Mouse (Mus musculus) kidney, postnatal 0 days (tissue): ENCODE results near the gene Eif2a. TPM values are rescaled to one million over a fixed set of nuclear protein-coding genes. Genes with fewer than 3 reads are reported as not detected.

Experiments used
- ATAC-seq: fragments of 200-750 bp; cut with Nextera tagmentation; replicated peaks from 2 replicates; pipeline ENCODE4 v1.8.0; 2017; ENCODE audit warnings: low read depth, moderate number of reproducible peaks, moderate TSS enrichment, moderate library complexity; ENCODE audit not compliant: low FRiP score
- DNase-seq: peaks from one replicate; pipeline ENCODE4 v3.0.0-alpha.2; 2016; ENCODE audit warnings: low spot score
- H3K27ac ChIP-seq: fragments of 300-500 bp; sonication (generic); 2 replicates; pipeline ENCODE4 v1.5.1; 2014; ENCODE audit warnings: mild to moderate bottlenecking
- H3K27me3 ChIP-seq: fragments of 300-500 bp; sonication (generic); 2 replicates; pipeline ENCODE4 v1.6.1; 2014; ENCODE audit warnings: low read length, mixed read lengths; ENCODE audit not compliant: insufficient read depth
- H3K36me3 ChIP-seq: fragments of 300-500 bp; sonication (generic); 2 replicates; pipeline ENCODE4 v1.6.1; 2014; ENCODE audit warnings: low read length, mixed read lengths; ENCODE audit not compliant: insufficient read depth
- H3K4me1 ChIP-seq: fragments of 300-500 bp; sonication (generic); replicated peaks from 2 replicates; pipeline ENCODE4 v1.6.1; 2014; ENCODE audit warnings: antibody characterized with exemption, low read length, mixed read lengths; ENCODE audit not compliant: insufficient read depth
- H3K4me2 ChIP-seq: fragments of 300-500 bp; sonication (generic); 2 replicates; pipeline ENCODE4 v1.6.1; 2014; ENCODE audit warnings: mild to moderate bottlenecking, low read length, moderate library complexity, mixed read lengths
- H3K4me3 ChIP-seq: fragments of 300-500 bp; sonication (generic); replicated peaks from 2 replicates; pipeline ENCODE4 v1.5.1; 2014; ENCODE audit warnings: low read depth, low read length
- H3K9ac ChIP-seq: fragments of 300-500 bp; sonication (generic); 2 replicates; pipeline ENCODE4 v1.6.1; 2014; ENCODE audit warnings: low read depth, low read length
- H3K9me3 ChIP-seq: fragments of 300-500 bp; sonication (generic); replicated peaks from 2 replicates; pipeline ENCODE4 v1.6.1; 2016; ENCODE audit warnings: low read length, inconsistent platforms, mixed read lengths
- CTCF ChIP-seq: IDR thresholded peaks from 2 replicates; pipeline ENCODE4 v1.5.1; 2016; ENCODE audit warnings: antibody characterized with exemption, low read depth, mild to moderate bottlenecking, moderate library complexity
- WGBS: fragments of 180-500 bp; shearing (Covaris S2); extraction: QIAGEN DNeasy Blood & Tissue Kit; methylation state at CpG from one replicate; pipeline ENCODE4 v1.1.7; 2014; 5-methylcytosine and 5-hydroxymethylcytosine counted together
- polyA plus RNA-seq: library from polyadenylated mRNA; unstranded; fragments of >200 nt; fragmentation: Nextera tagmentation; extraction: Ambion mirVana; gene quantifications from 2 replicates; pipeline ENCODE4 v1.2.1, GENCODE M21; 2015

Eif2a gene
- polyA plus RNA-seq, 1 experiment from 2014 or later = 55.8 TPM

- no peaks in the 10 kb centered on the region for H3K9me3 ChIP-seq
- no peak overlapping the region for H3K4me2 ChIP-seq
- ATAC-seq (no peak), DNase-seq (no peak)
- no peaks in the 10 kb centered on the region for H3K27me3 ChIP-seq
- WGBS = 78% methylated on average over 3 of the region's 3 CpGs
- H3K4me3 ChIP-seq = no peak overlapping the region
- TF ChIP-seq CTCF = no peak
- no peak overlapping the region for H3K9ac ChIP-seq
- no peak overlapping the region for H3K27ac ChIP-seq
- H3K4me1 ChIP-seq = no peaks in the 10 kb centered on the region
- H3K36me3 ChIP-seq = no peaks in the 10 kb centered on the region
Measured at GRCm38 (mm10) chr3:58512740-58513139, 12.9 kb upstream of the Eif2a start.

- Histone ChIP-seq H3K27me3 (no peaks in the 10 kb centered on the region), H3K36me3 (no peaks in the 10 kb centered on the region), H3K4me3 (no peak overlapping the region), H3K9me3 (no peaks in the 10 kb centered on the region), H3K4me2 (no peak overlapping the region), H3K27ac (no peak overlapping the region), H3K9ac (no peak overlapping the region), H3K4me1 (no peaks in the 10 kb centered on the region)
- 85% methylated on average over 4 of the region's 4 CpGs for WGBS
- ATAC-seq = no peak
- no peak for DNase-seq
- no peak for TF ChIP-seq CTCF
Measured at GRCm38 (mm10) chr3:58513483-58513882, 12.1 kb upstream of the Eif2a start.

GRCm38 (mm10) chr3:58515947-58516601, 9.5 kb upstream of the Eif2a start:
- H3K27me3 ChIP-seq = no peaks in the 10 kb centered on the region
- 27% methylated on average over 1 of the region's 1 CpGs for WGBS
- H3K36me3 ChIP-seq = 0 out of 2 replicates have a peak, but pooled peaks cover under 1% of the 10 kb centered on the region
- no peak overlapping the region for H3K9ac ChIP-seq
- no peak overlapping the region for H3K27ac ChIP-seq
- H3K4me2 ChIP-seq = no peak overlapping the region
- DNase-seq = no peak
- TF ChIP-seq CTCF = no peak
- no peaks in the 10 kb centered on the region for H3K9me3 ChIP-seq
- no peak for ATAC-seq
- no peak overlapping the region for H3K4me3 ChIP-seq
- H3K4me1 ChIP-seq = no peaks in the 10 kb centered on the region

GRCm38 (mm10) chr3:58516602-58516976, 9.0 kb upstream of the Eif2a start:
- H3K9ac ChIP-seq = no peak overlapping the region
- 46% methylated on average over 7 of the region's 7 CpGs for WGBS
- no peak overlapping the region for H3K4me3 ChIP-seq
- no peak for TF ChIP-seq CTCF
- no peak for ATAC-seq
- H3K36me3 ChIP-seq = 0 out of 2 replicates have a peak, but pooled peaks cover 6% of the 10 kb centered on the region
- H3K4me1 ChIP-seq = no peaks in the 10 kb centered on the region
- no peak overlapping the region for H3K27ac ChIP-seq
- no peak overlapping the region for H3K4me2 ChIP-seq
- no peaks in the 10 kb centered on the region for H3K27me3 ChIP-seq
- DNase-seq = no peak
- no peaks in the 10 kb centered on the region for H3K9me3 ChIP-seq

GRCm38 (mm10) chr3:58517258-58517657, 8.4 kb upstream of the Eif2a start:
- no peak for ATAC-seq
- Histone ChIP-seq H3K4me3 (no peak overlapping the region), H3K27me3 (no peaks in the 10 kb centered on the region), H3K4me2 (no peak overlapping the region), H3K36me3 (peaks cover 7% of the 10 kb centered on the region; the same call in 1 of the 2 replicates), H3K4me1 (no peaks in the 10 kb centered on the region), H3K9ac (no peak overlapping the region), H3K9me3 (no peaks in the 10 kb centered on the region), H3K27ac (no peak overlapping the region)
- WGBS = 52% methylated on average over 5 of the region's 5 CpGs
- DNase-seq = no peak
- TF ChIP-seq CTCF = no peak

- H3K36me3 ChIP-seq = peaks cover 10% of the 10 kb centered on the region; the same call in 1 of the 2 replicates
Measured at GRCm38 (mm10) chr3:58517800-58518199, 7.8 kb upstream of the Eif2a start.

GRCm38 (mm10) chr3:58518962-58519361, 6.7 kb upstream of the Eif2a start:
- no peak for DNase-seq
- H3K27me3 ChIP-seq = no peaks in the 10 kb centered on the region

More at GRCm38 (mm10) chr3:58517800-58518199, 7.8 kb upstream of the Eif2a start:
- no peak for TF ChIP-seq CTCF
- no peak for DNase-seq
- Histone ChIP-seq H3K4me3 (no peak overlapping the region), H3K4me2 (no peak overlapping the region), H3K4me1 (no peaks in the 10 kb centered on the region), H3K27me3 (no peaks in the 10 kb centered on the region), H3K27ac (no peak overlapping the region), H3K9ac (no peak overlapping the region), H3K9me3 (no peaks in the 10 kb centered on the region)
- 81% methylated on average over 5 of the region's 5 CpGs for WGBS
- ATAC-seq = no peak

More at GRCm38 (mm10) chr3:58518962-58519361, 6.7 kb upstream of the Eif2a start:
- Histone ChIP-seq H3K27ac (no peak overlapping the region), H3K9ac (no peak overlapping the region), H3K36me3 (peaks cover 13% of the 10 kb centered on the region), H3K9me3 (no peaks in the 10 kb centered on the region), H3K4me1 (no peaks in the 10 kb centered on the region), H3K4me2 (no peak overlapping the region), H3K4me3 (no peak overlapping the region)
- TF ChIP-seq CTCF = no peak
- WGBS = 91% methylated on average over 2 of the region's 2 CpGs
- ATAC-seq = no peak
